Mouse (Mus musculus): ENCODE measurements around the gene Agtrap. TPM values are rescaled to one million over a fixed set of nuclear protein-coding genes. Genes with fewer than 3 reads are reported as not detected.

Gene Agtrap
- polyA plus RNA-seq, 1 experiment: 10.2 TPM

- no peak for DNase-seq
- Histone ChIP-seq H3K27me3 (ENCODE audit: control insufficient read depth, insufficient read depth, low read length) (no peaks in the 10 kb centered on the region), H3K4me1 (ENCODE audit: control insufficient read depth, insufficient read depth, low read length) (peaks cover 45% of the 10 kb centered on the region), H3K4me3 (replicated peaks; ENCODE audit: insufficient read depth, low read depth, low read length) (no peak overlapping the region), H3K27ac (ENCODE audit: insufficient read depth, low read length) (no peak overlapping the region)
- 71% methylated on average over 9 of the region's 9 CpGs for WGBS
- TF ChIP-seq POLR2A (IDR thresholded peaks at IDR 0.05; ENCODE audit: borderline replicate concordance, insufficient read depth, low read length) (no peak), CTCF (IDR thresholded peaks at IDR 0.05; ENCODE audit: borderline replicate concordance, insufficient read depth, low read depth, low read length) (no peak)
Measured at GRCm38 (mm10) chr4:148058218-148058819, 29.5 kb downstream of the Agtrap start.

GRCm38 (mm10) chr4:148057661-148058209 is 30.1 kb downstream of the Agtrap start:
- no peak for DNase-seq
- H3K4me1 ChIP-seq (ENCODE audit: control insufficient read depth, insufficient read depth, low read length): peaks cover 47% of the 10 kb centered on the region
- no peak overlapping the region for H3K27ac ChIP-seq (ENCODE audit: insufficient read depth, low read length)
- no peak for TF ChIP-seq POLR2A (IDR thresholded peaks at IDR 0.05; ENCODE audit: borderline replicate concordance, insufficient read depth, low read length)
- TF ChIP-seq CTCF (IDR thresholded peaks at IDR 0.05; ENCODE audit: borderline replicate concordance, insufficient read depth, low read depth, low read length): no peak
- H3K27me3 ChIP-seq (ENCODE audit: control insufficient read depth, insufficient read depth, low read length): no peaks in the 10 kb centered on the region
- H3K4me3 ChIP-seq (replicated peaks; ENCODE audit: insufficient read depth, low read depth, low read length): no peak overlapping the region
- 74% methylated on average over 5 of the region's 5 CpGs for WGBS

GRCm38 (mm10) chr4:148056801-148057200 is 31.0 kb downstream of the Agtrap start:
- TF ChIP-seq POLR2A (IDR thresholded peaks at IDR 0.05; ENCODE audit: borderline replicate concordance, insufficient read depth, low read length): no peak

GRCm38 (mm10) chr4:148056246-148056645 is 31.6 kb downstream of the Agtrap start:
- H3K27me3 ChIP-seq (ENCODE audit: control insufficient read depth, insufficient read depth, low read length): no peaks in the 10 kb centered on the region
- DNase-seq: peak in 1 of 2 experiments; percentile 33
- peaks cover 47% of the 10 kb centered on the region for H3K4me1 ChIP-seq (ENCODE audit: control insufficient read depth, insufficient read depth, low read length)
- TF ChIP-seq POLR2A (IDR thresholded peaks at IDR 0.05; ENCODE audit: borderline replicate concordance, insufficient read depth, low read length) (no peak), CTCF (IDR thresholded peaks at IDR 0.05; ENCODE audit: borderline replicate concordance, insufficient read depth, low read depth, low read length) (no peak)
- 0 out of 2 replicates have a peak overlapping the region, but pooled peaks have one; percentile 25 for H3K27ac ChIP-seq (ENCODE audit: insufficient read depth, low read length)
- H3K4me3 ChIP-seq (replicated peaks; ENCODE audit: insufficient read depth, low read depth, low read length): no peak overlapping the region
- WGBS: 47% methylated on average over 7 of the region's 7 CpGs

More at GRCm38 (mm10) chr4:148056801-148057200, 31.0 kb downstream of the Agtrap start:
- WGBS: 18% methylated on average over 4 of the region's 4 CpGs
- H3K27ac ChIP-seq (ENCODE audit: insufficient read depth, low read length): no peak overlapping the region
- peak in 1 of 2 experiments; percentile 33 for DNase-seq
- no peak overlapping the region for H3K4me3 ChIP-seq (replicated peaks; ENCODE audit: insufficient read depth, low read depth, low read length)
- H3K27me3 ChIP-seq (ENCODE audit: control insufficient read depth, insufficient read depth, low read length): no peaks in the 10 kb centered on the region
- peaks cover 47% of the 10 kb centered on the region for H3K4me1 ChIP-seq (ENCODE audit: control insufficient read depth, insufficient read depth, low read length)

GRCm38 (mm10) chr4:148054961-148055695 is 32.7 kb downstream of the Agtrap start:
- peak overlapping the region; percentile 56; the same call in 1 of the 2 replicates for H3K27ac ChIP-seq (ENCODE audit: insufficient read depth, low read length)
- 42% methylated on average over 21 of the region's 21 CpGs for WGBS
- peak; percentile 71 to 74 for DNase-seq
- no peaks in the 10 kb centered on the region for H3K27me3 ChIP-seq (ENCODE audit: control insufficient read depth, insufficient read depth, low read length)
- H3K4me1 ChIP-seq (ENCODE audit: control insufficient read depth, insufficient read depth, low read length): peaks cover 47% of the 10 kb centered on the region
- H3K4me3 ChIP-seq (replicated peaks; ENCODE audit: insufficient read depth, low read depth, low read length): no peak overlapping the region
- TF ChIP-seq CTCF (IDR thresholded peaks at IDR 0.05; ENCODE audit: borderline replicate concordance, insufficient read depth, low read depth, low read length) (0 out of 2 replicates have a peak, but pooled peaks have one; percentile 12), POLR2A (IDR thresholded peaks at IDR 0.05; ENCODE audit: borderline replicate concordance, insufficient read depth, low read length) (no peak)

GRCm38 (mm10) chr4:148053417-148053920 is 34.4 kb downstream of the Agtrap start:
- 47% methylated on average over 12 of the region's 12 CpGs for WGBS
- no peaks in the 10 kb centered on the region for H3K27me3 ChIP-seq (ENCODE audit: control insufficient read depth, insufficient read depth, low read length)
- DNase-seq: peak in 1 of 2 experiments; percentile 27
- no peak overlapping the region for H3K27ac ChIP-seq (ENCODE audit: insufficient read depth, low read length)
- TF ChIP-seq CTCF (IDR thresholded peaks at IDR 0.05; ENCODE audit: borderline replicate concordance, insufficient read depth, low read depth, low read length) (no peak), POLR2A (IDR thresholded peaks at IDR 0.05; ENCODE audit: borderline replicate concordance, insufficient read depth, low read length) (no peak)
- H3K4me1 ChIP-seq (ENCODE audit: control insufficient read depth, insufficient read depth, low read length): peaks cover 45% of the 10 kb centered on the region
- no peak overlapping the region for H3K4me3 ChIP-seq (replicated peaks; ENCODE audit: insufficient read depth, low read depth, low read length)

GRCm38 (mm10) chr4:148052976-148053375 is 34.9 kb downstream of the Agtrap start:
- H3K4me1 ChIP-seq (ENCODE audit: control insufficient read depth, insufficient read depth, low read length): peaks cover 41% of the 10 kb centered on the region
- no peaks in the 10 kb centered on the region for H3K27me3 ChIP-seq (ENCODE audit: control insufficient read depth, insufficient read depth, low read length)
- 61% methylated on average over 2 of the region's 2 CpGs for WGBS
- DNase-seq: no peak
- H3K27ac ChIP-seq (ENCODE audit: insufficient read depth, low read length): no peak overlapping the region
- H3K4me3 ChIP-seq (replicated peaks; ENCODE audit: insufficient read depth, low read depth, low read length): no peak overlapping the region
- no peak for TF ChIP-seq CTCF (IDR thresholded peaks at IDR 0.05; ENCODE audit: borderline replicate concordance, insufficient read depth, low read depth, low read length)
- TF ChIP-seq POLR2A (IDR thresholded peaks at IDR 0.05; ENCODE audit: borderline replicate concordance, insufficient read depth, low read length): no peak
